Comparison of ENCODE assay signal across 8 mouse cellular contexts in the genomic region with DNA sequence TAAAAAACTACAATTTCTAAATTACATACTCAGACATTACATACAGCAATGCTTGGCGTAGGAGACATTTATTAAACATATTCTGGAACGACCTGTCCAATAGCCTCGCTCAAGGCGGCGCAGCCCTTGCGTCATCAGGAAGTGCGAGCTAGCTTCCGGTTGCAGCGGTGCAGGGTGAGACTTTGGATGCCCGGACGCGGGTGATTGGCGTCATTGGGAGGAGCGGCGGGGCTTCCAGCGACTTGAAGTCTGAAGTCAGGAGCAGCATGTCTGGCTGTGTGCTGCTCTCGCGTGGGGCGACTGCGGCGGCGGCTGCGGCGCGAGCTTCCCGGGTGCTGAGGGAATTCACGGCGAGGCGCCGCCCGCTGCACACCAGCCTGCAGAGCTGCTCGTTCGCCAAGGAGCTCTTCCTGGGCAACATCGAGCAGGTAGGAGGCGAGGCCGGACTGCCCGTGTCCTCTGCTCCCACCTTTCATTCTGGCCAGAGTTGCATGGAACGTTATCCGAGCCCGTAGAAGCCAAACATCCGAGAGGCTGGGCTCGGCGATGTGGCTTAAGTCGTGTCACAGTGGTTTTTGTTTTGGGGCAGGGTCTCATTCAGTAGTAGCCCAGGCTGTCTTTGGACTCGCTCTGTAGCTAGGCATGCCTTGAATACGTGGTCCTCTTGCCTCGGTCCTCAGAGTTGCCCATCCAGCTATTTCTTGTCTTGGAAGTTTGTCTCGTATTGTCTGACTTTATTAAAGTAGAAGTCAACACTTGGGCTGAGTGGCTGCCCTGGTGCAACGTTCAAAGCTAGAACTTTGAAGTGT. TPM values are rescaled to one million over a fixed set of nuclear protein-coding genes. Genes with fewer than 3 reads are reported as not detected.
A peak's percentile ranks its signal among the peaks of the same experiment; 100 is the strongest.
DNase-seq lines count a peak whose midpoint lies in the region; ATAC-seq and TF ChIP-seq lines count a peak whose summit lies in the region.

Gene Acad9 (plus strand): TSS at position 137 of the 809 bp plus-strand sequence.

- H3K4me2 ChIP-seq in kidney, embryonic 15.5 days: peak within 1 kb of the TSS; percentile 74

- H3K27ac ChIP-seq in bone marrow macrophage, adult 2 months (ENCODE audit: insufficient read depth, low read depth, low read length): peak within 1 kb of the TSS; percentile 11; the same call in 1 of the 2 replicates
- 0 out of 2 replicates have a peak within 1 kb of the TSS, but pooled peaks have one; percentile 2 for H3K27ac ChIP-seq in embryonic fibroblast, embryonic 13.5 days (ENCODE audit: insufficient read depth, low read length)
- peak within 1 kb of the TSS; percentile 89 for H3K27ac ChIP-seq in heart, embryonic 10.5 days
- H3K27ac ChIP-seq in kidney, embryonic 15.5 days: peak within 1 kb of the TSS; percentile 54

- peaks cover 14% of the 10 kb centered on the region for H3K36me3 ChIP-seq in heart, embryonic 10.5 days
- H3K36me3 ChIP-seq in kidney, embryonic 15.5 days: peaks cover 20% of the 10 kb centered on the region

- H3K4me3 ChIP-seq in bone marrow macrophage, adult 2 months (ENCODE audit: insufficient read depth, low read length): peak within 1 kb of the TSS; percentile 84
- peak within 1 kb of the TSS; percentile 74 for H3K4me3 ChIP-seq in embryonic fibroblast, embryonic 13.5 days (ENCODE audit: insufficient read depth, low read length)
- H3K4me3 ChIP-seq in heart, embryonic 10.5 days: peak within 1 kb of the TSS; percentile 91
- H3K4me3 ChIP-seq in kidney, embryonic 15.5 days (replicated peaks): peak within 1 kb of the TSS; percentile 76

- WGBS in heart, embryonic 10.5 days: under 1% methylated on average over 49 of the region's 49 CpGs
- WGBS in kidney, embryonic 15.5 days: under 1% methylated on average over 49 of the region's 49 CpGs

- H3K27me3 ChIP-seq in heart, embryonic 10.5 days (ENCODE audit: insufficient read depth, poor library complexity, severe bottlenecking): peaks cover 9% of the 10 kb centered on the region; the same call in 1 of the 2 replicates
- peaks cover 23% of the 10 kb centered on the region for H3K27me3 ChIP-seq in kidney, embryonic 15.5 days

- H3K9ac ChIP-seq in kidney, embryonic 15.5 days: peak within 1 kb of the TSS; percentile 78

- no peak for TF ChIP-seq CTCF in bone marrow macrophage, adult 2 months (IDR thresholded peaks at IDR 0.05; ENCODE audit: low read depth, low read length)
- no peak for TF ChIP-seq CTCF in embryonic fibroblast, embryonic 13.5 days (IDR thresholded peaks at IDR 0.05; ENCODE audit: borderline replicate concordance, insufficient read depth, low read length)

- DNase-seq in A20 (ENCODE audit: low read depth, low spot score) (peak; percentile 96), liver (peak; percentile 91)
- peak; percentile 97 for DNase-seq in heart, embryonic 10.5 days (ENCODE audit: low spot score)
- DNase-seq in spleen, postnatal 4 days (ENCODE audit: low spot score in 2 of 2): peak; percentile 89 to 94

- no peak for TF ChIP-seq POLR2A in bone marrow macrophage, adult 2 months (IDR thresholded peaks at IDR 0.05; ENCODE audit: borderline replicate concordance, low read depth, low read length)
- peak; percentile 89 for TF ChIP-seq POLR2A in embryonic fibroblast, embryonic 13.5 days (IDR thresholded peaks at IDR 0.05; ENCODE audit: low read depth, low read length)

- H3K9me3 ChIP-seq in heart, embryonic 10.5 days: no peaks in the 10 kb centered on the region
- H3K9me3 ChIP-seq in kidney, embryonic 15.5 days (replicated peaks): no peaks in the 10 kb centered on the region

- peaks cover 16% of the 10 kb centered on the region for H3K4me1 ChIP-seq in bone marrow macrophage, adult 2 months (ENCODE audit: control insufficient read depth, insufficient read depth, low read length)
- peaks cover 3% of the 10 kb centered on the region; the same call in 1 of the 2 replicates for H3K4me1 ChIP-seq in embryonic fibroblast, embryonic 13.5 days (ENCODE audit: control insufficient read depth, insufficient read depth, low read length)
- peaks cover 13% of the 10 kb centered on the region for H3K4me1 ChIP-seq in heart, embryonic 10.5 days
- peaks cover 18% of the 10 kb centered on the region for H3K4me1 ChIP-seq in kidney, embryonic 15.5 days

- peak; percentile 97 for ATAC-seq in kidney, embryonic 15.5 days (replicated peaks; ENCODE audit: low FRiP score)
- peak; percentile 95 for ATAC-seq in monocyte, adult 5-6 weeks (replicated peaks; ENCODE audit: insufficient number of reproducible peaks, low FRiP score, low TSS enrichment, poor library complexity, severe bottlenecking)

RNA-seq across cellular contexts. Expression of gene Acad9, which starts in this region (rescaled TPM):
- polyA plus RNA-seq in bone marrow macrophage, adult 2 months (2012; ENCODE audit: insufficient read depth, insufficient read length, missing spikeins): 13.0 and 21.4 TPM in 2 replicates
- 32.9 and 33.2 TPM in 2 replicates for polyA plus RNA-seq in embryonic fibroblast, embryonic 13.5 days (2011; ENCODE audit: insufficient read length, low read depth, missing spikeins)
- polyA plus RNA-seq in heart, embryonic 10.5 days (2016; fragmentation: Nextera tagmentation; extraction: Ambion mirVana): 73.4 and 90.6 TPM in 2 replicates
- polyA plus RNA-seq in kidney, embryonic 15.5 days (2015; fragmentation: Nextera tagmentation; extraction: Ambion mirVana): 84.8 and 88.1 TPM in 2 replicates
- 19.8 to 29.2 TPM (median 23.8 TPM) in 3 replicates for total RNA-seq in monocyte, adult 5-6 weeks (2017)

Comparison
In these comparisons a context has a peak if more than half of its experiments do, and no peak if none do; other contexts are left out.
1. Peak in every context shown above with its lines: DNase-seq, ATAC-seq, H3K4me3 ChIP-seq and H3K27ac ChIP-seq.
2. H3K27ac ChIP-seq: peak in every context shown above with its lines; median percentile 89 in heart, embryonic 10.5 days; 54 in kidney, embryonic 15.5 days; 11 in bone marrow macrophage, adult 2 months; 2 in embryonic fibroblast, embryonic 13.5 days.